Mouse (Mus musculus): Measurements from ENCODE around the gene Prss40.

GRCm38 (mm10) chr1:34569876-34570275 lies 9.1 kb upstream of the Prss40 start:
- TF ChIP-seq CTCF (IDR thresholded peaks at IDR 0.05; ENCODE audit: borderline replicate concordance, control insufficient read depth, extremely low read depth, insufficient read depth, low read length, poor library complexity) = no peak
- no peak for TF ChIP-seq POLR2A (IDR thresholded peaks at IDR 0.05; ENCODE audit: control insufficient read depth, extremely low read depth, insufficient read depth, low read length, poor library complexity)
